Mouse (Mus musculus): Measurements from ENCODE around the gene 4930402H24Rik.

The 4930402H24Rik gene

DNA sequence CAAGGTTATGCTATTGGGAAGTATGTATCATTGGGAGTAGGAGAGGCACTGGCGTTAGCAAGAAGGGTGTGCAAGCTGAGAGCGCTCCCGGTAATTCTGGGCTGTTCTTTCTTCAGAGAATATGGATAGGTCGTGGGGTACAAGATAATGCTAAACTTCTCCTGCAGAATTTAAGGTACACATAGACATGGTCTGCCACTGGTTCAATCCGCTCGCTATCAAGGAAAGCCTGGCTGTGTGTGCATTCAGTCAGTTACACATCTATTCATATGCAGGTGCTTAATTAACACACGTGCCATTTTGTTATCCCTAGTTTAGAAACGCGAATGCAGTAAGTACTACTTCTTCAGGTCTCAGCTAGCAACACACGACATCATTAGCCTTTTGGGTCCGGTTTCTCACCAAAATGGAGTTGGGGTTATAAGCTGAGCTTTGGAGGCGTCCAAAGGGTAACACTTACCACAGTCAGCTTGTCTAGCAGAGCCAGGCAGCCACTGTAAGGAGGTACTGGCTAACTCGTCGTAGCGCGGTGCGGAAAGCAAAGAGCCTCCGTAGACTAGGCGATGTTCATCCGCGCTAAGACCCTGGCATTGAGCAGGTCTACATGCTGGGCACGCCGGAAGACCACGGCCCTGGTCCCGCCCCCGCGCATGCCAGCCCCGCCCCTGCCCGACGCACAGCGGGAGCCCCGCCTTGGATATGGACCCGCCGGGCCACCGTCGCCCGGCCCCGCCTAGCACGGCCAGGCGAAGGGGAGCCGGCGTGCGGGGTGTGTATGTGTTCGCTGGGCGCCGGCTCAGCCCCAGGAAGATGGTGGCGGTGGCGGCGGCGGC lies at the start of gene 4930402H24Rik, which contains the start of gene Atrn:
4930402H24Rik (minus strand) TSS at position 656 of the 833 bp plus-strand sequence.
Atrn (plus strand) TSS at position 745 of the 833 bp plus-strand sequence.
- DNase-seq (ENCODE audit: low read depth, low spot score) = peak; percentile 78

GRCm38 (mm10) chr2:130950548-130950947 lies 44.3 kb upstream of the 4930402H24Rik start:
- peak; percentile 64 for DNase-seq (ENCODE audit: low read depth, low spot score)

DNA sequence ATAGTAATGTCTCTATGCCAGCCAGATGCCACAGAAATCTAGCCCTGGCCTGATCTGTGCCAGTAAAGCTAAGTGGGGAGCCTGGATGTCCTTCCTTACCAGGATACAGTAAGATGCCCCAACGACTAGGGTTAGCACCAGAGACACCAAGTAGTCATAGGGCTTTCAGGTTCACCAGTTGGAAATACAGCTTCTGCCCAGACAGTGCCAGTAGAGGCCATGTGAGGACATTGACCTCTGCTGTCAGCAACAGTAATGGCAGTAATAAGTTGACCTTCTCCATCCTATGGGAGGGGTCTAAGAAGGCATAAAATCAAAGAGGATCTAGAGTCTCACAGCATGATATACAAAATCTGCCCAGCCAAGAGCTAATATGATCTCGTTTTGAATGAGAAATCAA lies 43.6 kb upstream of the 4930402H24Rik start:
- DNase-seq (ENCODE audit: low read depth, low spot score) = no peak

DNA sequence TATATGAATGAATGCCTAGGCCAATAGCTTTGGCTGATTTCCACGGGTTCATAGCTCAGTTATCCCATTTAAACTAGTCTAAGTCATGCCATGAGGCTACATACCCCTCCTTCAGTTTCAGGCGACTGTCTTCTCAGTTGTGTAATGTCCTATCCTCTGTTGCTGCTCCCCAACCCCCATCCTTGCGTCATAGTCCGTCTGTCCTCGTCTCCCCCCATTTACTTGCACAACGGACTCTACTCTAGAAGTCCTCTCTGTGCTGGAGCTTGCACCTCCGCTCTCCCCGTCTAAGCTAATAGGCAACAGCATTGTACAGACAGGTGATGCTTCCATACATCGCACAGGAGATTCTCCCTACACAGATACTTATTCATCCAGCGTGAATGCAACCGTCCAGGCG lies 26.7 kb upstream of the 4930402H24Rik start:
- DNase-seq (ENCODE audit: low read depth, low spot score) = peak; percentile 13

DNA sequence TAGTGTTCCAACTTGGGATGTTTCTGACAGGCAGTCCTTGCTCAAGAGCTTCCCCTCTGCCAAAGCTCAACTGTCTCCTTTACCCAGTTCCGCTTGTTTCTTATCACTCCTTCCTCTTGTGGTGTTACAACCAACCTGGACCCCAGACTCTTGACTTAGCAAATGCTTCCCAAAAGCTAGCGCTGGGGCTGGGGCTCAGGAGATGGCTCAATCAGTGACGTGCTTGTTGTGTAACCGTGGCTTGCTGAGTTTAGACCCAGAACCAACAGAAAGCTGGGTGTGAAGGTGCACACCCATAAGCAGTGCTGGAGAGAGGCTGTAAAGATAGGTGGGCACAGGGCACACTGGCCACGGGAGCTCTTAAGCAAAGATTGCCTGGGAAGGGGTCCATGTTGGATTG lies 23.8 kb upstream of the 4930402H24Rik start:
- DNase-seq (ENCODE audit: low read depth, low spot score) = no peak

DNA sequence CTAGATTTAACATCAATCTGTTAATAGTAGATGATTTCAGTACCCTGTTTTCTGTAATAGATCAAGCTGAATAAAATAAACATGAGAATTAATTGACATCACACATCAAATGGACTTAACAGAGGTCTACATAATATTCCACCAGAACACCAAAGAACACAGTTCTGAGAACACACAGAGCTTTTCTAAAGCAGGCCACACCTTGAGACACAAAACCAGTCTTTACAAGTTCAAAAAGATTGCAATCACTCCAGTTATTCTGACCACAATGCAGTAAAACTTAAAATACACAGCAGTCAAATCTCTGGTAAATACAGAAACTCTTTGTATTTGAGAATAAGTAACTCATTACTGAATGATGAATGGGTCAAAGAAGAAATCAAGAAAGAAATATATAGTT lies 22.3 kb upstream of the 4930402H24Rik start:
- no peak for DNase-seq (ENCODE audit: low read depth, low spot score)

- no peak for DNase-seq (ENCODE audit: low read depth, low spot score)
Observed at GRCm38 (mm10) chr2:130928031-130928430, 21.8 kb upstream of the 4930402H24Rik start.

GRCm38 (mm10) chr2:130924950-130925349 lies 18.7 kb upstream of the 4930402H24Rik start:
- DNase-seq (ENCODE audit: low read depth, low spot score) = no peak

- no peak for DNase-seq (ENCODE audit: low read depth, low spot score)
Observed at GRCm38 (mm10) chr2:130919062-130919593, 12.9 kb upstream of the 4930402H24Rik start.

GRCm38 (mm10) chr2:130917686-130918085 lies 11.5 kb upstream of the 4930402H24Rik start:
- DNase-seq (ENCODE audit: low read depth, low spot score) = no peak

DNA sequence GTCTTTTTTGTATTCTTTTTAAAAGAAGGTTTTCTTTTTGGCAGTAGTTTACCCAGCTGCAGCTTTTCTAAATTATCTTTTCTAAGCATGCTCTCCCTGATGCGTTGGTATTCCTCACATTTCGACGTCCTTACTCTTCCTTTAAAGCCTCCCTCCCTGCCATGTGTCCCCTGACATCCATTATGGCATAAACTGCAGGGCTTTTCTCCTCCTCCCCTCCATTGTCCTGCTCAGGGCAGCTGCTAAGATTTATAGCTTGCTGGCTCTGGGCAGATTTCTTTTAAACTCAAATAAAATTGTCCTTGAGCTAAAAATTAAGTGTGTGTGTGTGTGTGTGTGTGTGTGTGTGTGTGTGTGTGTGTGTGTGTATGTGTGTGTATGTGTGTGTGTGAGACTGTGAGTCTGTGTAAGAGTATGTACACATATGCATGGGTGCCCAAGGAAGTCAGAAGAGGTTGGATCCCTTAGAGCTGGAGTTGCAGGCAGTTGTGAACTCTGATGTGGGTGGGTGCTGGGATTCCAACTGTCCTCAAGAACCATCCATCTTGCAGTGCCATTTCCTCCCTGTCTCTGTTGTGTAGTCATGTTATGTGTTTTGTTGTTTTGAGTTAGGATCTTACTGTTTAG lies 10.4 kb upstream of the 4930402H24Rik start:
- DNase-seq (ENCODE audit: low read depth, low spot score) = no peak

DNA sequence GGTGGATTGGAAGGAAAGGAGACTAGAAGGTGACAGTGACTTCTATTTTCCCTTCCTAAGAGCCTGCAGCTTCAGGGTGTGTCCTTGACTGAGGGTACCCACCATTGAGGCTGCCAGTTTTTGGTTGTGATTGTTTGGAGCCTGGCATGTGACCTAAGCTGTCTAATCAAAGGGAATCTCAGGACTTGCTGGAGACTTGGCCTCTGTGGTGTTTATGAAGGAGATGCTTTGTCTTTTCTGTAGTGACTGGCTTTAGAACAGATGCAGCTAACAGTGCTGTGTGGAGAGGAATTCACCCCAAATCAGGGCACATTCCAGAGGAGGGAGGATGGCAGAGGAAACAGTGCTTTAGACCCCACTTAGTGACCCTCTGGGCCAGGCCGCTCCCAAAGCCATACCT lies 8.7 kb upstream of the 4930402H24Rik start:
- DNase-seq (ENCODE audit: low read depth, low spot score) = no peak

GRCm38 (mm10) chr2:130911691-130912090 lies 5.5 kb upstream of the 4930402H24Rik start:
- DNase-seq (ENCODE audit: low read depth, low spot score) = no peak

DNA sequence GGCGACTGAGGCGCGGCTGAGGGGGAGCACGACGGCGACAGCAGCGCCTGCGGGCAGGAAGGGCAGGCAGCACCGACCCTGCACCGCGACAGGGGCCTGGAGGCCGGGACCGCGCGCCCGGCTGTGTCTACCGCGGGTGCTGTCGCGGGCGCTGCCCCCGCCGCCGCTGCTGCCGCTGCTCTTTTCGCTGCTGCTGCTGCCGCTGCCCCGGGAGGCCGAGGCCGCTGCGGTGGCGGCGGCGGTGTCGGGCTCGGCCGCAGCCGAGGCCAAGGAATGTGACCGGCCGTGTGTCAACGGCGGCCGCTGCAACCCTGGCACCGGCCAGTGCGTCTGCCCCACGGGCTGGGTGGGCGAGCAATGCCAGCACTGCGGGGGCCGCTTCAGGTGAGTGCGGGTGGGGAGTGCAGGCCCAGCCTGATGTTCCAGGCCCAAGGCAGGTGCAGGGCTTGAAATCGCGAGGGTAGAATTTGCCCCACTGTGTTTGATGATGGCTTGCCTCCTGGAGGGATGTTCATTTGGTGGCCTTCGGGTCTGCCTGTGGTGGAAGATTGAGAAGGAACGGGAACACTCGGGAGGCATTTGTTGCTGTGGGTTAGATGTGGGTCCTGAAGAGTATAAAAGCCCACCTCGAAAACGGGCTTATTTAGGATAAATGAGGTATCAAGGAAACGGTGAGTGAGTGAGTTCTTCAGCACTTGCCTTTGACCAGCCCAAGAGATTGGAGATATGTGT lies 544 bp upstream of the 4930402H24Rik start:
- no peak for DNase-seq (ENCODE audit: low read depth, low spot score)

DNA sequence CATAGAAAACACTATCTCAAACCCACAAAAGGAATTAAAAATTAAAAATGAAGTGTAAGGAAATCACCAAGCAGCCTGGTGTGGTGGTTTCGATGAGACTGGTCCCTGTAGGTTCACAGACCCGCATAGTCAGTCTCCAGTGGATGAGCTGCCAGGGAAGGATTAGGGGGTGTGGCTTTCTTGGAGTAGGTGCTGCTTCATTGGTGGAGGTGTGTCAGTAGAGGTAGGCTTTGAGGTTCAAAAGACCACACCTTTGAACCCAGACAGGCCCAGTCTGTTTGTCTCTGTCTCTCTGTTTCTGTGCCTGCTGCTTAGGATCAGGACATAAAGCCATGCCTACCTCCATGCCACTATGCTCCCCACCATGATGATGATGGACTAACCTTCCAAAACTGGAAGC lies 7.4 kb downstream of the 4930402H24Rik start:
- no peak for DNase-seq (ENCODE audit: low read depth, low spot score)

- no peak for DNase-seq (ENCODE audit: low read depth, low spot score)
Observed at GRCm38 (mm10) chr2:130897856-130898255, 8.3 kb downstream of the 4930402H24Rik start.

- DNase-seq (ENCODE audit: low read depth, low spot score) = no peak
Observed at GRCm38 (mm10) chr2:130896944-130897343, 9.3 kb downstream of the 4930402H24Rik start.

DNA sequence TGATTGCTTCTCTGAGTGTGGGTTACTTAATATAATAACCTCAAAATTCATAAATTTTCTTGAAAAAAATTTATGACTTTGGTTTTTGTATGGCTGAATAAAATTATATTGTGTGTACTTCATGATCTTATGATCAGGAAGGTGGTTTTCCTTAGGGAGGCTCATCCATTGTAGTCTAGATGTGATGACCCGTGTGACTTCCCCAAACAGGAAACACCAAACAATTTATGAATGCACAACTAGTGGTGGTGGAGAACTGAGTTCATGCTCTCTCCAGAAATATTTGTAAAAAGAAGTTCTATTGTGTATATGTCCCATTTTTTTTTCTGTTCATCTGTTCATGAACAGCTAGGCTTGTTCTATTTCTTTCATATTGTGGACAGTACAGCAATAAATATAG lies 18.8 kb downstream of the 4930402H24Rik start:
- DNase-seq (ENCODE audit: low read depth, low spot score) = no peak

- no peak for DNase-seq (ENCODE audit: low read depth, low spot score)
Observed at GRCm38 (mm10) chr2:130886983-130887382, 19.2 kb downstream of the 4930402H24Rik start.

DNA sequence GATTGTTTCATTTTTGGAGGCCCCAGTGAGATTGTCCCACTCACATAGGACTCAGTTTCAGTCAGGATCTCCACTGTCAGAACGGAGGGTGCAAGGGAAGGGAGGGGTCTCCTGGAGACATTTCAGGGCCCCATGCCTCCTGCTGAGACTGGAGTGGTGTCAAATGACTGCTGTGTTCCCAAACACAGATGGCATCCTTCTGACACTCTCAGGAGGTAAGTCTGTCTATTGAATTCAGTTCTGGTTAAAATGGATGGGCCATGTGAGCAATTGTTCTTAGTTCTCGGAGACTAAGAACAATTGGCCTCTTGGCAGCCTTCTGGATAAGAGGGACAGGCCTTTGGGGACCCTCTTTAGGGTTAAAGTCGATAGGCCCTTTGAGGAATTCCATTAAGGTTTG lies 28.8 kb downstream of the 4930402H24Rik start:
- DNase-seq (ENCODE audit: low read depth, low spot score) = no peak

DNA sequence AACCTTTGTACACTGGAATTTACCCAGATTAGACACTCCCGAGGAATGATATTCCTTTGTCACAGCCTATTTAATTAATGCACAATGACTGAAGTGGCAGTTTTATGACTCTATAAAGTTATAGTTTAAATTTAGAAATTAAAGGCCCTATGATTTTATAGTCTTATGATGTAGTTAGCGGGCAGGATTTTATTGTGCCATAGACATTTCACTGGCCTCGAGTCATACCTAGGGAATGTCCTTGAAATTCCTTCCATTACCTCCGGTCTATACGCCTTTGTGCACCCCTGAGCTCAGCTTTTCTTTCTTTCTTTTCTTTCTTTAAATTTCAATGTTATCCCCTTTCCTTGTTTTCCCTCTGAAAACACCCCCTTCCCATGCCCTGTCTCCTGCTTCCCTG lies 35.3 kb downstream of the 4930402H24Rik start:
- no peak for DNase-seq (ENCODE audit: low read depth, low spot score)

GRCm38 (mm10) chr2:130862091-130862490 lies 44.1 kb downstream of the 4930402H24Rik start:
- DNase-seq (ENCODE audit: low read depth, low spot score) = no peak
